Mouse (Mus musculus): ENCODE data around the gene Zfp710.
A peak's percentile ranks its signal among the peaks of the same experiment; 100 is the strongest.

Gene Zfp710

DNA sequence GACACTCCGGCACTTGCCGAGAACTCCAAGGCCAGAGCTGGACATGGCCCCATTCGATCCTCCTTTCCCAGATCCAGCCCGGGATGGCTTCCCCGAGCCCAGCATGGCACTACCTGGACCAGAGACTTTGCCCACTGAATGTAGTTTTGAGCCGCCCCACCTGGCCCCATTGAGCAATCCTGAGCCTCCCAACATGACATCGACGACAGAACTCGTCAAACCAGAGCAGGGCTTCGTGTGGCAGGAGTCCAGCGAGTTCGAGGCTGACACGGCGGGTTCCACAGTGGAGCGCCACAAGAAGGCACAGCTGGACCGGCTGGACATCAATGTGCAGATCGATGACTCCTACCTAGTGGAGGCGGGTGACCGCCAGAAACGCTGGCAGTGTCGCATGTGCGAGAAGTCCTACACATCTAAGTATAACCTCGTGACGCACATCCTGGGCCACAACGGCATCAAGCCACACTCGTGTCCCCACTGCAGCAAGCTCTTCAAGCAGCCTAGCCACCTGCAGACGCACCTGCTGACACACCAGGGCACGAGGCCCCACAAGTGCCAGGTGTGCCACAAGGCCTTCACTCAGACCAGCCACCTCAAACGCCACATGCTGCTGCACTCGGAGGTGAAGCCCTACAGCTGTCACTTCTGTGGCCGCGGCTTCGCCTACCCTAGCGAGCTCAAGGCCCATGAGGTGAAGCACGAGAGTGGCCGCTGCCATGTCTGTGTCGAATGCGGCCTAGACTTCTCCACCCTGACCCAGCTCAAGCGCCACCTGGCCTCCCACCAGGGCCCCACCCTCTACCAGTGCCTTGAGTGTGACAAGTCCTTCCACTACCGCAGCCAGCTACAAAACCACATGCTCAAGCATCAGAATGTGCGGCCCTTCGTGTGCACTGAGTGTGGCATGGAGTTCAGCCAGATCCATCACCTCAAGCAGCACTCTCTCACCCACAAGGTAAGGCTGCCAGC lies 57.3 kb downstream of the Zfp710 start:
- DNase-seq = no peak

DNA sequence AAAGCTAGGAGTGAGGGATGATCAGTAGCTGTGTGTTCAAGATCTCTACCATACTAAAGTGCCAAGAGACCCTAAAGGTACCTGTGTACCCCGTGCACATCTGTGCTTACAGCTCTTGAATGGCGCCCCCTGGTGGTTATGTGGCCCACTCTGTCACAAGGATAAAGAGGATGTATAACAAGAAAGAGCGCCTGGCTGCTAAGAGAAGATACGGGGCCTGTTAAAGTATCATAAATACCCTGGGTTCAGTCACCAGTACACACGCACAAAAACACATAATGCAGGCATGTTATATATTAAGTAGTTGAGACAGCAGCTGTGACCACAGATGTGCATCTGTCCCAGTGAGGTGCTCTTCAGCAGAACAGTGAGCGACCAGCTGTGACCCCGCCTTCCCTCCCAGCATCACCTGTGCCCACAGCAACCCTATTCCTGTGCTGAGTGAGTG lies 59.9 kb downstream of the Zfp710 start:
- peak; percentile 67 for DNase-seq

GRCm38 (mm10) chr7:80085970-80086715 lies 61.5 kb downstream of the Zfp710 start:
- DNase-seq = peak; percentile 79

DNA sequence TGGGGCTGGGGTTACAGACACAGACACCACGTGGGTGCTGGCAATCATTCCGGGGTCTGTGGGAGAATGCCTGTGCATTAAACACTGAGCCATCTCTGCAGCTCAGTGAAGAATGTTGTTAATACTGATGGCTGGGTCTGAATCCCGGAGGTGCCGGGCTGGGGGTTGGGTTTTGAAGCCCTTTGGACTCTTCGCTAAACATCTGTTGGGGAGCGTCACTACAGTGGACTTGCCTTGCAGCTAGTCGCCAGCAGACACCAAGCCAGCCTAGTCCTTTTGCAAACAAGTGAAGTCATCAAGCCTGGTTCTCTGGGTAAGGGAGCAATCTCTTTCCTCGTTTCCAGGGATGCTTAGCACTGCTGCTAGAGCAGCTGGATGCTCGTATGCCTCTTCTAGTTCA lies 63.6 kb downstream of the Zfp710 start:
- no peak for DNase-seq

DNA sequence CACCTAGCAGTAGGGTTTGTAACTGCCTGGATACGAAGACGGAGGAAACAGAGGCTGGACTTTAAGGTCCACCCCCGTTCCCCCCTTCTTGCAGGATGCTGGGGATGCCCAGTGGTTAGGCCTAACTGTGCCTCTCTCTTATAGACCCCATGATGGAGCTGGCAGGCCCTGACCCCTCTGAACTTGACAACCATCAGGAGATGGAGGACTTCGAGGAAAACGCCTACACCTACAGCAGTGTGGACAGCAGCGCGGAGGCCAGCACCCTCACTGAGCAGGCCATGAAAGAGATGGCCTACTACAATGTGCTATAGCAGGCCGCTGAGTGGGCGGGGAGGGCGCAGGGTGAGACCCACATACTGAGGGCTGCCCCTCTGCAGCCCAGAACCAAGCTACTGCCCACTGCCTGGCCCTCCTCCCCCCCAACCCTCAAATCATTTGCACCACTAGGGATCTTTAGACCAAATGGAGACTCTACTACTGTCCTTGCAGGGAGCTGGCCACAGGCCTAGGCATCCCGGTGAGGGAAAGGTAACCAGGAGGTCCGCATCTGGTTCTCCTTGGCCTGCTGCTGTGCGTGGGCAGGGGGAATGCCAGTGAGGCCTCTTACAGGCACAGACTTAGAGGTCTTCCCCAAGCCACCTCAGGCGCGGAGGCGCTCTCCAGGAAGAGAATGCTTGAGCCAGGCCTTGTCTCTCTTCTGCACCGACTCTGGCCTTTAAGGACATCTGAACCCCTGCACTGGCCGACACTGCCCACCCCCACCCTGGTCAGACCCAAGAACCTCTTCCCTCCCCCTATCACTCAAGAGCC lies 65.8 kb downstream of the Zfp710 start:
- DNase-seq = no peak

- DNase-seq = no peak
Observed at GRCm38 (mm10) chr7:80091004-80091865, 66.6 kb downstream of the Zfp710 start.

GRCm38 (mm10) chr7:80091866-80092210 lies 67.2 kb downstream of the Zfp710 start:
- no peak for DNase-seq

DNA sequence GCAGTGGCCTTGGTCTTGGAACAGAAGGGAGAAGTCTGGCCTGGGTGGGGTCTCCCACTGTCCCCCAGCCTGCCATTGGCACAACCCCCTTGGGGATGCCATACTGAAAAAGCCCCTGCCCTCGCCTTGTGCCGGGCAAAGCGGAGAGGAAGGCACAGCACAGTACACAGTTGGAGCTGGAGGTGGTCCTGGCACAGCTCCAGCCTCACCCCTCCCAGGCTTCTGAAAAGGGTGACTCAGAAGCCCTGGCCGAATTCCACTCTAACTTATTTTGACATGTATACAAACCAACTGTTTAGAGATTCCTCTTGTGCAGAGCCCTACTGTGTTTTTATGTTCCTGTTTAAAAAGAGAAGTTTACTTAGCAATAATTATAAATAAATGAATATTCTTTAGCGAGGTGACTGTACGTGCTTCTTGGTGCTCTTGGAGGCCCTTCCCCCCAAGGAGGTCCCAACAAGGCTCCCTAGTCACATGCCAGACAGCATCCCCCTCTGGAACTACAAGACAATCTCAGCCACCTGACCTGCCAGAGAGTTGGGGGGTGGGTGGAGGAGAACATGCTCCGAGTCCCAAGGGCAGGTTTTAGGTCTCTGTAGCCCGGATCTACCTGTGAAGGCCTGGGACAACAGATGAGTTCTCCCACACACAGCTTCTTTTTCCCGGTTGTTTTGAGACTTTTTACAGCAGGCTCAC lies 67.9 kb downstream of the Zfp710 start:
- DNase-seq = peak; percentile 71

- no peak for DNase-seq
Observed at GRCm38 (mm10) chr7:80094481-80094880, 69.9 kb downstream of the Zfp710 start.

DNA sequence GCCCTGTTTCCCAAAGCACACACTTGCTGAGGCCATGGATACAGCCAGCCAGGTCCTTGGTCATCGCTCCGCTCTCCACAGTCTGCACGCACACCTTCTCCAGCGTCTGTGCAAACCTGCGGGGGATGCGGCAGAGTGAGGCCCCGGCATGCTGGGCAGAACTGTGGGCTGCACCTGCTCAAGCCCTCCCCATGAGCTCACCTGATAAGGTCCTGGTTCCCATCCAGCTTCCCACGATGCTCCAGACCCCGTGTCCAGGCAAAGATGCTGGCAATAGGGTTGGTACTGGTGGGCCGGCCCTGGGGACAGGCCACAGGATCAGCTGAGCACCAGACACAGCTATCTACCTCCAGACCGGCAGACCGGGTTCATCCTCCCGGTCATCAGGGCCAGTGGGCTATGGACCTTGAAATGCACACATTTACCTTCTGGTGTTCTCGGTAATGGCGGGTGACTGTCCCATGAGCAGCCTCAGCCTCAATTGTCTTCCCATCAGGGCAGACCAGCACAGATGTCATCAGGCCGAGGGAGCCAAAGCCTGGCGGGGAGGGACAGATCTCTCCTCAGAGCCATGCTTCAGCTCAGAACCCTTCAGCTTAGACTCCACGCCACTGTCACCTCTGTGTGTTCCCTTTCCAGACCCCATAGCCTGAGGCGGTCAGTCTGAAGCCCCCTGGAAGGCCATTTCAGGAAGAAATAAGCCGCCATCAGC lies 71.1 kb downstream of the Zfp710 start:
- DNase-seq = no peak

DNA sequence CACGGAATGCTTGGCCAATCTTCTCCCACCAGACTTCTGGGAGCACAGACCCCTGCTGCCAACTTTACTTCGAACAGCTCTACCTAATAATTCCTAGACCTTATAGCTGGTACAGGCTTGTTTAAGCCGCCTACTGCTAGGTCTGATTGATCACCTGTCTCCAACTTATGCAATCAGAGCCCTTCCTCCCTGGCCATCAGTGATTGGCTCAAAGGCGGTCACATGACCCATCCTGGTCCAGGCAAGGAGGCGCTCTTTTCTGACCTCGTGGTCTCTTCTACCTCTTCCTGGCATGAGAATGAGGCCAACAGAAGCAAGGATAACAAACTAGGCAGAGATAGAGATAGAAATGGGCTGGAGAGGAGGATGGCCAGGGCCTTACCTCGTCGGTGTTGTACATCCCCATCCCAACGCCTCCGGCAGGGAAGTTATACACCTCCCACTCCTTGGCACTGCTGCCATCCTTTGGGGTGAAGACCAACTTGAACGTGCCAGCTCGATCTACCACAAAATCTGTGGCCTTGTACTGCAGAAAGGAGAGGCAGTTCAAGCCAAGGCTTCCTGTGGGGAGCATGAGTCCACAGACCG lies 73.9 kb downstream of the Zfp710 start:
- DNase-seq = no peak

GRCm38 (mm10) chr7:80103335-80103734 lies 78.7 kb downstream of the Zfp710 start:
- DNase-seq = no peak

DNA sequence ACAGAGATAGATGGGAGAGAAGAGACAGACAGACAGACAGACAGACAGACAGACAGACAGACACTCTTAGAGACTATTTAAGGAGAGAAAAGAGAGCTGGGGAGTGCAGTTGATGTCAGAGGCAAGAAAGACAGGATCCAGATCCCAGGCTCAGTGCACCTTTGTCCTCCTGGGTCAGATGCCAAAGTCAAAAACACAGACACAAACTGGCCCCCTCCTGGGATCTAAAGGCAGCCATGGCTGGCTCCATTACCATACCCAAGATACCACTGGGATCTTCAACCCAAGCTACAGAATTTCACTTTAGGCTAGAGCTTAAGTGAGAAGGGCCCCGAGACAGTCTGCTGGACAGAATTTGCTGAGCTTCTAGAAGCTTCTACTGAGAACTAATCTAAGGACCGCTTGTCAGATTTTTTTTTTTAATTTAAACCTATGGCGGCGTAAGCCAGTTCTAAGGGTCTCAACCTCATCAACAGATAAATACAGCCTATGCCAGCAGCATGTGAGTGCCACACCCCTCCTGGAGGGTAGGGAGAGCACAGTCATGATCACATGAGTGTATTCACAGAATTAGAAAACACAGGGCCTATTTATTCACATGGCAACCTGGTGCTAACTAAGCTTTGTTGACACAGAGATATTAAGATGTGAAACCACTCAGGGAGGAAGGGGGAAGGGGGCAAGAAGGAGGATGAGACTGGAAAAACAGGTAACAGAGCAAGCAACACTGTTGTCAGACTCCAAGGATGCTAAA lies 81.2 kb downstream of the Zfp710 start:
- DNase-seq = no peak

GRCm38 (mm10) chr7:80106441-80106840 lies 81.8 kb downstream of the Zfp710 start:
- DNase-seq = no peak

- no peak for DNase-seq
Observed at GRCm38 (mm10) chr7:80111066-80112045, 86.7 kb downstream of the Zfp710 start.

GRCm38 (mm10) chr7:80113989-80114388 lies 89.4 kb downstream of the Zfp710 start:
- peak; percentile 89 for DNase-seq

GRCm38 (mm10) chr7:80114451-80115223 lies 90.0 kb downstream of the Zfp710 start:
- DNase-seq = peak; percentile 76
